ENCODE assay signal across 11 mouse cellular contexts in the genomic region with DNA sequence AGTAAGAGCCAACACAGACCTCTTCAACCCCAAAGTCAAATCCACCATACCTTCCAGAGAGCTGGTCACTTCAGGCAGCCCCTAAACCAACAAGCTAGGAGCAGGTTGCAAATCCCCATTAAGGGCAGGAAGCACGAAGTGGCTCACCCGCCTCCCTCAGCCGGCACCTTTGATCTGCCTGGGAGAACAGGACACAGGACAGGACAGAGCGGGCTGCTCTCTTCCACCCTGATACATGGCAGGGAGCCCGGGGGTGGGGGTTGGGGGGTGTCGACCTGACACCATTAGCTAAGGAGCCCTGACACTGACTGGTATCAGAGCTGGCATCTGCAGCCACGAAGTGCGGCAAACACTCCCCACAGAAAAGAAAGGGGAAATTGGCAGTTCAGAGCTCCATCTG. TPM values are rescaled to one million over a fixed set of nuclear protein-coding genes. Genes with fewer than 3 reads are reported as not detected.
DNase-seq lines count a peak whose midpoint lies in the region; ATAC-seq and TF ChIP-seq lines count a peak whose summit lies in the region.
"Had no signal": no experiment of that assay in that cellular context is flagged by ENCODE, and none has a peak within 500 bp of the region (broad histone marks: within the 10 kb centered on the region; RNA-seq: fewer than 3 reads in every experiment).

No protein-coding gene starts in this region.

- no peaks in the 10 kb centered on the region for H3K79me2 ChIP-seq in liver, adult 2 months (ENCODE audit: control insufficient read depth, insufficient read depth, low read length)

- no peak overlapping the region for H3K9ac ChIP-seq in heart, postnatal 0 days (replicated peaks; ENCODE audit: low read depth, low read length)
- H3K9ac ChIP-seq in neural tube, embryonic 11.5 days (ENCODE audit: low read length), result no peak overlapping the region
- H3K9ac ChIP-seq in liver, adult 2 months (ENCODE audit: low read depth, low read length), result no peak overlapping the region
- H3K9ac ChIP-seq: heart, embryonic 15.5 days had no signal

- no peak overlapping the region for H3K4me2 ChIP-seq in heart, postnatal 0 days (ENCODE audit: low read depth, low read length)
- H3K4me2 ChIP-seq in neural tube, embryonic 11.5 days (ENCODE audit: low read depth), result no peak overlapping the region
- H3K4me2 ChIP-seq: heart, embryonic 15.5 days had no signal

- 25% methylated on average over 8 of the region's 8 CpGs for WGBS in heart, postnatal 0 days
- 13% methylated on average over 8 of the region's 8 CpGs for WGBS in neural tube, embryonic 11.5 days
- 3% methylated on average over 8 of the region's 8 CpGs for WGBS in liver, adult 2 months
- WGBS in small intestine, adult 2 months, result 5% methylated on average over 8 of the region's 8 CpGs

- TF ChIP-seq EP300 in heart, postnatal 0 days (IDR thresholded peaks at IDR 0.05; ENCODE audit: low read depth), result no peak

- H3K9me3 ChIP-seq in heart, postnatal 0 days (replicated peaks; ENCODE audit: control insufficient read depth, low read length), result no peaks in the 10 kb centered on the region
- H3K9me3 ChIP-seq in neural tube, embryonic 11.5 days (ENCODE audit: control insufficient read depth, low read length), result no peaks in the 10 kb centered on the region
- H3K9me3 ChIP-seq: G1E; heart, embryonic 15.5 days had no signal

- no peak for TF ChIP-seq POLR2A in liver, adult 2 months (IDR thresholded peaks at IDR 0.05; ENCODE audit: extremely low read depth, insufficient read depth, low read length)
- TF ChIP-seq POLR2A in small intestine, adult 2 months (IDR thresholded peaks at IDR 0.05; ENCODE audit: low read depth, low read length), result no peak

- ATAC-seq in heart, postnatal 0 days (ENCODE audit: insufficient read depth, low read depth), result 0 out of 2 replicates have a peak, but pooled peaks have one; percentile 27
- ATAC-seq in neural tube, embryonic 11.5 days (ENCODE audit: insufficient read depth, low FRiP score, low TSS enrichment), result 0 out of 2 replicates have a peak, but pooled peaks have one; percentile 38

- DNase-seq in heart, postnatal 0 days (ENCODE audit: low spot score), result no peak
- DNase-seq in heart, postnatal 4 days, result no peak
- DNase-seq in neural tube, embryonic 11.5 days (ENCODE audit: low spot score), result no peak
- DNase-seq in neural tube, embryonic 10.5 days (ENCODE audit: extremely low spot score, low spot score), result no peak
- peak; percentile 28 for DNase-seq in liver, adult 2 months (ENCODE audit: extremely low read depth, low read depth, low spot score)
- no peak for DNase-seq in spleen, postnatal 4 days (ENCODE audit: low spot score in 2 of 2)
- no peak for DNase-seq in frontal cortex, postnatal 10 days (ENCODE audit: low spot score in 2 of 2)
- DNase-seq: layer of hippocampus, postnatal 36 days had no signal

- no peak overlapping the region for H3K4me3 ChIP-seq in heart, postnatal 0 days (ENCODE audit: low read depth, low read length)
- no peak overlapping the region for H3K4me3 ChIP-seq in neural tube, embryonic 11.5 days (ENCODE audit: low read depth, low read length)
- H3K4me3 ChIP-seq in liver, adult 2 months (ENCODE audit: insufficient read depth, low read depth, low read length), result no peak overlapping the region
- peak overlapping the region; percentile 28 for H3K4me3 ChIP-seq in small intestine, adult 2 months (ENCODE audit: low read depth, low read length)
- H3K4me3 ChIP-seq: heart, embryonic 15.5 days had no signal

- no peak overlapping the region for H3K27ac ChIP-seq in heart, postnatal 0 days (ENCODE audit: low read depth)
- no peak overlapping the region for H3K27ac ChIP-seq in neural tube, embryonic 11.5 days (ENCODE audit: low read depth, low read length)
- no peak overlapping the region for H3K27ac ChIP-seq in liver, adult 2 months (replicated peaks; ENCODE audit: insufficient read depth, low read depth, low read length)
- H3K27ac ChIP-seq in small intestine, adult 2 months (ENCODE audit: insufficient read depth, low read depth, low read length), result peak overlapping the region; percentile 81
- H3K27ac ChIP-seq: heart, embryonic 15.5 days had no signal

- H3K27me3 ChIP-seq in heart, postnatal 0 days (ENCODE audit: control insufficient read depth, insufficient read depth, low read length), result no peaks in the 10 kb centered on the region
- no peaks in the 10 kb centered on the region for H3K27me3 ChIP-seq in neural tube, embryonic 11.5 days (ENCODE audit: control insufficient read depth, insufficient read depth, low read length)
- H3K27me3 ChIP-seq in liver, adult 2 months (ENCODE audit: control insufficient read depth, insufficient read depth, low read length), result no peaks in the 10 kb centered on the region
- H3K27me3 ChIP-seq in small intestine, adult 2 months (ENCODE audit: control insufficient read depth, insufficient read depth, low read length), result no peaks in the 10 kb centered on the region
- H3K27me3 ChIP-seq: heart, embryonic 15.5 days had no signal

- TF ChIP-seq CTCF in heart, postnatal 0 days (IDR thresholded peaks at IDR 0.05; ENCODE audit: low read depth), result no peak
- no peak for TF ChIP-seq CTCF in liver, adult 2 months (IDR thresholded peaks at IDR 0.05; ENCODE audit: low read depth, low read length)
- TF ChIP-seq CTCF in small intestine, adult 2 months (IDR thresholded peaks at IDR 0.05; ENCODE audit: extremely low read depth, insufficient read length, insufficient replicate concordance, low read depth, low read length), result no peak

- H3K4me1 ChIP-seq in heart, postnatal 0 days (ENCODE audit: control insufficient read depth, insufficient read depth), result no peaks in the 10 kb centered on the region
- peaks cover 8% of the 10 kb centered on the region for H3K4me1 ChIP-seq in neural tube, embryonic 11.5 days (ENCODE audit: control insufficient read depth, insufficient read depth, low read length)
- no peaks in the 10 kb centered on the region for H3K4me1 ChIP-seq in liver, adult 2 months (ENCODE audit: control insufficient read depth, insufficient read depth, low read length)
- H3K4me1 ChIP-seq in small intestine, adult 2 months (ENCODE audit: control insufficient read depth, insufficient read depth, insufficient read length, low read length), result peaks cover 18% of the 10 kb centered on the region

- no peaks in the 10 kb centered on the region for H3K36me3 ChIP-seq in heart, postnatal 0 days (replicated peaks; ENCODE audit: control insufficient read depth, insufficient read depth, low read length)
- H3K36me3 ChIP-seq in neural tube, embryonic 11.5 days (ENCODE audit: control insufficient read depth, insufficient read depth, low read length), result peaks cover 3% of the 10 kb centered on the region; the same call in 1 of the 2 replicates
- no peaks in the 10 kb centered on the region for H3K36me3 ChIP-seq in liver, adult 2 months (ENCODE audit: control insufficient read depth, insufficient read depth, low read length)
- H3K36me3 ChIP-seq in small intestine, adult 2 months (ENCODE audit: control insufficient read depth, insufficient read depth, low read length), result no peaks in the 10 kb centered on the region
- H3K36me3 ChIP-seq: G1E; heart, embryonic 15.5 days had no signal

RNA-seq across cellular contexts. Expression of a gene that starts 47.6 kb away (rescaled TPM):
- total RNA-seq in heart, postnatal 0 days (2014; rRNA removed; ENCODE audit: low replicate concordance), result 0.08 and 0.15 TPM in 2 replicates
- polyA plus RNA-seq in heart, postnatal 0 days (2015; fragmentation: Nextera tagmentation; extraction: Ambion mirVana), result 0.11 and 0.12 TPM in 2 replicates
- total RNA-seq in heart, postnatal 4 days (2021), result under 1 TPM; 0.10 to 0.54 TPM
- polyA plus RNA-seq in neural tube, embryonic 11.5 days (2014; fragmentation: Nextera tagmentation; extraction: Ambion mirVana), result 6.6 and 10.0 TPM in 2 replicates
- 0.09 TPM in 1 of 2 replicates, not detected in the other for total RNA-seq in liver, adult 2 months (2014; rRNA removed)
- polyA plus RNA-seq in liver, adult 2 months (2012; rRNA removed), result 0.02 and 0.09 TPM in 2 replicates
- polyA plus RNA-seq in small intestine, adult 2 months (2012; rRNA removed), result 2.0 and 3.5 TPM in 2 replicates
- polyA plus RNA-seq: G1E had no signal

RNA-seq across cellular contexts. Expression of a gene that starts 57.7 kb away (rescaled TPM):
- 32.2 and 50.4 TPM in 2 replicates for total RNA-seq in heart, postnatal 0 days (2014; rRNA removed; ENCODE audit: low replicate concordance)
- 34.1 and 35.4 TPM in 2 replicates for polyA plus RNA-seq in heart, postnatal 0 days (2015; fragmentation: Nextera tagmentation; extraction: Ambion mirVana)
- 10 to 100 TPM; 51.1 to 53.6 TPM for total RNA-seq in heart, postnatal 4 days (2021)
- 71.8 and 73.9 TPM in 2 replicates for polyA plus RNA-seq in neural tube, embryonic 11.5 days (2014; fragmentation: Nextera tagmentation; extraction: Ambion mirVana)
- 8.8 and 11.5 TPM in 2 replicates for total RNA-seq in liver, adult 2 months (2014; rRNA removed)
- polyA plus RNA-seq in liver, adult 2 months (2012; rRNA removed), result 10.8 and 10.9 TPM in 2 replicates
- polyA plus RNA-seq in small intestine, adult 2 months (2012; rRNA removed), result 6.2 and 6.5 TPM in 2 replicates
